Mouse (Mus musculus): ENCODE data around the gene Gdpd5.

DNA sequence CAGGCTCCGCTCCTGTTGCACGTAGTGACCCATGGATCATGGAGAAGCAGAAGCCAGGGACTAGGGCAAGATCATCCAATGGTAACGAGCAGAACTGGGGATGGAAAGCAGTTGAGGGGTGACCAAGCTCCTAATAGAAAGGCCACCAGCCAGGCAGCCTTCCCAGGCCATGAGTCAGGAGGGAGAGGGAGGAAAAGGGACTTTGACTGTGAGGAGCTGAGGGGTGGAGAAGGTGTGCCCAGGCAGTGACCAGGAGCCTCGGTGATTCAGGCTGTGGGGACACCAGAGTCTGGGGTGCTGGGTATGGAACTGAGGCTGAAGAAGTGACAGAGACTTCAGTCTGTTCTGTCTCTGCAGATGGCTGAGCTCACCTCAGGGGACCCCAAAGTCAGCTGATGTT is 44.5 kb downstream of the Gdpd5 start:
- TF ChIP-seq CTCF (IDR thresholded peaks at IDR 0.05; ENCODE audit: low read depth, low read length) (no peak), POLR2AphosphoS5 (IDR thresholded peaks at IDR 0.05; ENCODE audit: insufficient replicate concordance, low read depth, low read length) (no peak), GATA1 (IDR thresholded peaks at IDR 0.05; ENCODE audit: borderline replicate concordance, low read length) (no peak), GATA2 (IDR thresholded peaks at IDR 0.05; ENCODE audit: borderline replicate concordance, low read depth, low read length) (no peak)
